Mouse (Mus musculus) cerebellum, adult 2 months (tissue): ENCODE measurements around the gene Cyp2w1.

Source experiments
- CTCF ChIP-seq: fragments of 200-500 bp; IDR thresholded peaks from 2 replicates; pipeline ENCODE4 v1.5.1; 2011; ENCODE audit warnings: low read depth, mild to moderate bottlenecking, control low read depth, low read length, moderate library complexity, borderline replicate concordance; ENCODE audit not compliant: insufficient read depth
- POLR2A ChIP-seq: fragments of 200-500 bp; IDR thresholded peaks from 2 replicates; pipeline ENCODE4 v1.6.1; 2011; ENCODE audit warnings: low read length, control low read depth, borderline replicate concordance; ENCODE audit not compliant: insufficient read depth

DNA sequence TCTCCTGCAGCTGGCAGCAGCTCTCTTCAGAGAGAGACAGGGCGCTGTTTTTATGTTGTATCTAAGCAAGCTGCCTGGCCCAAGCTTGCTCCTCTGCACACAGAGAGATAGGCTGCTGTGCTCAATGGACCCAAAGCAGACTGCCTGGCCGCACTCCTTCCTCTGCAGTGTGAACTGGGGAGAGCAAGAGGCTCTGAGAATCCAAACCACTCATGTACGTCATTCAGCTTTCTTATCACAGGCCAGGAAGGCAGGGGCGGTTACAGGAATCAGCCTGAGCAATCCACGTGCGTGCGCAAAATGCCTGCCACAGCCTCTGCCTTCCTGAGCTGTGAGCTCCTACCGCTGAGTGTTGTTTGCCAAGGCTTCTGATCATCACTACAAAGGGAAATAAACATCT is 30.3 kb downstream of the Cyp2w1 start:
- TF ChIP-seq POLR2A = peak; percentile 25; the same call in 1 of the 2 replicates
- no peak for TF ChIP-seq CTCF
